Mouse (Mus musculus) liver, adult (tissue): ENCODE results near the gene Tmem107.

Experiments
- GATA4 ChIP-seq: IDR thresholded peaks from 2 replicates; pipeline ENCODE4 v1.6.1; 2014; ENCODE audit warnings: mild to moderate bottlenecking, low read length; ENCODE audit not compliant: insufficient replicate concordance

Gene Tmem107

DNA sequence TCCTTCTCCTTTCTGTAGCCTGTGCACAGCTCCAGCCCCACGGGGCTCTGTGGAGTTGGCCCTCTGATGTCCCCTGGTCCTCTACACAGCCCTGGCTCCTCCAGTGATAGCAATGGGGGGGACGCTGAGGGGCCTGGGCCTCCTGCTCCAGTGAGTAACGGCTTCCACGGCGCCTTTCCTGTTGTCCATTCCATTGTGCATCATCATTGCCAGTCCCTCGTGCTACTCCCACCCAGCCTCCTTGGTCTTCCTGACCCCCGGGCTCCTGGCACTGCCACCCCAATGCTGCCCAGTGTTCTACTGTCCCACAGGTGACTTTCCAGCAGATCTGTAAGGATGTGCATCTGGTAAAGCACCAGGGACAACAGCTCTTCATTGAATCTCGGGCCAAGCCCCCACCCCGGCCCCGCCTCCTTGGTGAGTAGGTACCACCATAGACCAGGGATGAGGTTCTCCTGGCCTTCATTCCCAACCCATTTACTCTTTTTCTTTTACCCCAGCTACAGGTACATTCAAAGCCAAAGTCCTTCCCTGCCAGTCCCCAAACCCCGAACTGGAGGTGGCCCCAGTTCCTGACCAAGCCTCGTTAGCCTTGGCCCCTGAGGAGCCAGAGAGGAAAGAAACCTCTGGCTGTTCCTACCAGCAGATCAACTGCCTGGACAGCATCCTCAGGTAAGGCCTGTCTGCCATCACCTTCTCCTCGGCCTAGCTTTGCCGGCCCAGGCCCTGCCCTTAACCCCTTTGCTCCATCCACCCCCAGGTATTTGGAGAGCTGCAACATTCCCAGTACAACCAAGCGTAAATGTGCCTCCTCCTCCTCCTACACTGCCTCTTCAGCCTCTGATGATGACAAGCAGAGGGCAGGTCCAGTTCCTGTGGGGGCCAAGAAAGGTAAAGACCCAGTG, 33.2 kb downstream of the Tmem107 start:
- TF ChIP-seq GATA4, result no peak

DNA sequence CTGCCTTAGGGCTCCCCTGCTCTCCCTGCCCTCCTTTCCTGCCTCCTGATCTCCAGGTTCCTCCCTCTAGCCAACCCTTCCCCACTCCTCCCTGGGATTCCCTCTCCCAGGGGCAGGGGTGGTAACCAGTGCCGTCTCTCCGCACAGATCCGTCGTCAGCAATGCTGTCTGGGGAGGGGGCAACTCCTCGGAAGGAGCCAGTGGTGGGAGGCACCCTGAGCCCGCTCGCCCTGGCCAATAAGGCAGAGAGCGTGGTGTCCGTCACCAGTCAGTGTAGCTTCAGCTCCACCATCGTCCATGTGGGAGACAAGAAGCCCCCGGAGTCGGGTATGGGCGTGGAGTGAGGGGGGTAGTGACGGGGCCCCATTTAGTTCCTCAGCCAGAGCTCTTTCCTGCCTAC, 33.9 kb downstream of the Tmem107 start:
- TF ChIP-seq GATA4, result no peak

DNA sequence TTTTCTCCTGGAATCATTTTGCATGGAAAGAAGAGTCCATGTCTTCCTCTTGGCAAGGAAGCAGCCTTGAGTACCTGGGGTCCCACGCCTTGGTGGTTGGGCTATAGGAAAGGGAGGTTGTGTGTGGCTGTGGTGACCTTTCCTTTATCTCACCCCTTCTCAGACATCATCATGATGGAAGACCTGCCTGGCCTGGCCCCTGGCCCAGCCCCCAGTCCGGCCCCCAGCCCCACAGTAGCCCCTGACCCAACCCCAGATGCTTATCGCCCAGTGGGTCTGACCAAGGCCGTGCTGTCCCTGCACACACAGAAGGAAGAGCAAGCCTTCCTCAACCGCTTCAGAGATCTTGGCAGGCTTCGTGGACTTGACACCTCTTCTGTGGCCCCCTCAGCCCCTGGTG, 34.6 kb downstream of the Tmem107 start:
- no peak for TF ChIP-seq GATA4

DNA sequence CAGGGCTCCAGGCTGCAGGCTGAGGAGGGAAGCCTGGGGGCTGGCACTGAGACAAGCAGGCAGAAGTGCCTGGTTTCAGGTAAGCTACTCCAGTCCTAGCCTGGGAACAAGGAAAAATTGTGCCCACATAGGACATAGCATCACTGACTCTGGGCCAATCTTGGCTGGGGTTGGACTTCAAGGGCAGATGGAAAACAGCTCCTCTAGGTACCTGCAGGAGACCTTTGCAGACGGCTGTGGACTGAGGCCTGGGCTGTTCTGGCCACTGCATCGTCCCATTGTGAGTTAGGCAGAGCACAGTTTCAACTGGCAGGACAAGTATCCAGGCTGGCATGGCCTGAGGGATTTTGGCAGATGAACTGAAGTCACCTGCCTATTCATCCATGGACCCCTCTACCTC, 35.2 kb downstream of the Tmem107 start:
- no peak for TF ChIP-seq GATA4

DNA sequence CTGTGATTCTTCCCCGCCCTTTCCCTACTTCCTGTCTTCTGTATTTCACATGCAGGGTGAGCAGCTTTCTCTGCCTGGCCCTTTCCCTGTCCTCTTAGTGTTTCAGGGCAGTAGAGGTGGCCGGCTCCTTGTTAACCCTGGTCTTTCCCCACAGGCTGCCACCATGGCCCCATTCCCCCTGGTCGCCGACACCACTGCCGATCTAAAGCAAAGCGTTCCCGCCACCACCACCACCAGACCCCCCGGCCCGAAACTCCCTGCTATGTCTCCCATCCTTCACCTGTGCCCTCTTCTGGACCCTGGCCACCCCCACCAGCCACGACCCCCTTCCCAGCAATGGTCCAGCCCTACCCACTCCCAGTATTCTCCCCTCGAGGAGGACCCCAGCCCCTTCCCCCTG, 35.7 kb downstream of the Tmem107 start:
- TF ChIP-seq GATA4, result no peak

GRCm38 (mm10) chr11:69106842-69107241, 36.2 kb downstream of the Tmem107 start:
- TF ChIP-seq GATA4, result no peak

DNA sequence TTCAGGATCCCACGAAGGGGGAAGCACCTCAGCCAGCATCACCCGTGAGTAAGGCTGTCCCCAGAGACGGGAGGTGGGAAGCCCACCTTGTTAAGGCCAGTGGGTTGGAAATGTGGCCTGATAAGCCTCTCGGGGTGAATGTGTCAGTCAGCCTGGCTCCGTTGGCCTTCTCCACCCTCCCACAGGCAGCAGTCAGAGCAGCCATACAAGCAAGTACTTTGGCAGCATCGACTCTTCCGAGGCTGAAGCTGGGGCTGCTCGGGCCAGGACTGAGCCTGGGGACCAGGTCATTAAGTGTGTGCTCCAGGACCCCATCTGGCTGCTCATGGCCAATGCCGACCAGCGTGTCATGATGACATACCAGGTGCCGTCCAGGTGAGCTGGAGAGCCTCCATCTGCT, 37.1 kb downstream of the Tmem107 start:
- TF ChIP-seq GATA4, result no peak

DNA sequence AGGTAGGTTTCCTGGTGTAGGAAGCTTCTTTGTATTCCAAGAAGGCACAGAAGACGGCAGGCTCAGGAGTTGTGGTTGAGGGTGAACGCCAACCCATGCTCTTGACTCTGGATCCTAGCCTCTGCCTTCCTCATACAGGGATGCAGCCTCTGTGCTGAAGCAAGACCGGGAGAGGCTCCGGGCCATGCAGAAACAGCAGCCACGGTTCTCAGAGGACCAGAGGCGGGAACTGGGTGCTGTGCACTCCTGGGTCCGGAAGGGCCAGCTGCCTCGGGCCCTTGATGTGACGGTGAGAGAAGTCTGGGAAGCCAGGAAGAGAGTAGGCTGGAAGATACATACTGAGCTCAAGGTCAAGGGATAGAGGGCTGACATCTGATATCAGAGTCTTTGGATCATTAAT, 37.6 kb downstream of the Tmem107 start:
- no peak for TF ChIP-seq GATA4

DNA sequence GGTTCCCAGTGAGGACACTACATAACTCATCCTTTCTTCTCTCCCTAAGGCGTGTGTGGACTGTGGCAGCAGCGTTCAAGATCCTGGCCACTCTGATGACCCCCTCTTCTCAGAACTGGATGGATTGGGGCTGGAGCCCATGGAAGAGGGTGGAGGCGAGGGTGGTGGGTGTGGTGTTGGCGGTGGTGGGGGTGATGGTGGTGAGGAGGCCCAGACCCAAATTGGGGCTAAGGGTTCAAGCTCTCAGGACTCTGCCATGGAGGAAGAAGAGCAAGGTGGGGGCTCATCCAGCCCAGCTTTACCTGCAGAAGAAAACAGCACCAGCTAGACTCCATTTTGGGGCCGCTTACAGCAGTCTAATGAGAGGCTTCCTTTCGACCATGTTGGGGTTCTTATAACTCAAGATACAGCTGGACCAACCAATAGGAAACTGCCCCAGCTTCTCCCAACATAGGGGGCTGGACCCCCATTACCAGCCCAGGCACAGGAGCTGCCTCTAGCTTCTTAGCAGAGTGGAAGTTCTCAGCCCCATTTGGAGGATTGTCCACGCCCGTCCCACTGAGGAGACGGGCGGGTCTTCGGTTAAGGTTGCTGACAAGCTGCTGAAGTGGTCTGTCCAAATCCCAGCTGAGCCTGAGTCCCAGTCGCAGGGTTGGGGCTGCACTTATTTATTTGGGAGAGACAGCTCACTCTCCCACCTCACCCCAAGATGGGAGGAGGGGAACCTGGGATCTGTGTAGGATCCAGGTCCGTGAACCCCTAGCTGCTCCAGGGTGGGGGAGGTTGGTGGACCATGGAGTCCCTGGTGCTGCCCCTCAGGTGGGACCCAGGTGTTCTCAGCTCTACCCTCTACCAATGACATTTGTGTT, 38.7 kb downstream of the Tmem107 start:
- TF ChIP-seq GATA4, result no peak

- TF ChIP-seq GATA4, result no peak
Measured at GRCm38 (mm10) chr11:69110319-69111046, 39.9 kb downstream of the Tmem107 start.

DNA sequence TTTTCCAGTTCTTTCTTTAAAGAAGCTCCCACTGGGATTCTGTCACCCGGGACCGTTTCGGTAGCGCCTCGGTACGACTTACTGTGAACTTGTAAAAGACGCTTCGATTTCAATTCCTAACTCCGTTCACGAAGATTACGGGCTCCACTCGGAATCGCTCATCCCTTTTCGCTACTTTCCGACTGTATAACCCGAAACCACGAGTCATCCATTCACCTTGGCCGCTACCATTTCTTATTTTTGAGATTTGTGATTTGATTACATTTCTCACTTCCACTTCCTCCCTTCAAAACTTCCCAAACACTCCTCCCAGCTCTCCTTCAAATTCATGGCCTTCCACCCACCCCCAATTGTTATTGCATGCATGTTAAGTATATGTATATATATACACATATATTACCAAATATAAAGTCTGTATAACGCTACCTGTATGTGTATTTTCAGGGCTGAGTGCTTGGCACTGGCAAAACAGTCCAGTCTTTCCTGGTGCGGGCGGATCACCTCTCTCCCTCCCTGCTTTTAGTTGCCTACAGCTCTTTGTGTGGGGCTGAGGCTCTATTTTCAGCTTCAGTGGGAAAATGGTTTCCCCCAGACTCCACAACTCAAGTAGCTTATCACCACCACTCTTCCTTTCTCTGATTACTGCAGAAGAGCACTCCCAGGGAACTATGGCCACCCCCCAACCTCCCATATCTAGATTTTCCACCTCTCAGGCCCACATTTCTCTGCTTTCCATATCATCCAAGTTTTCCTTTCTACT, 40.6 kb downstream of the Tmem107 start:
- no peak for TF ChIP-seq GATA4

DNA sequence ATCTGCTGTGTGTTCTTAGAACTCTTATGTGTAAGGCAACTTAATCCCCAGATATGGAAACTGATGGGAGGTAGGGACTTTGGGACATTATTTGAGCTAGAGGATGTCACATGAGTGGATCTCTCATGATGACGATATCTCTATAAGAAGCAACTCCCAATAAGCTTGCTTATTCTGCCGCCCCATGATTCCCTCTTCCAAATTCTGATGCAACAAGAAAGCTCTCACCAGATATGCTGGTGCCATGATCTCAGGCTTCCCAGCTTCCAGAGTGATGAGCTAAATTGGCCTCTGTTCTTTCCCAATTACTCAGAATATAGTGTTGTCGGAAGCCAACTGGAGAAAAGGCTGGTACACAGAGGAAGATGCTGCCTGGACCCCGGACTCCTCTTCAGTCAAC, 41.3 kb downstream of the Tmem107 start:
- no peak for TF ChIP-seq GATA4

- TF ChIP-seq GATA4, result no peak
Measured at GRCm38 (mm10) chr11:69114018-69114417, 43.4 kb downstream of the Tmem107 start.

- no peak for TF ChIP-seq GATA4
Measured at GRCm38 (mm10) chr11:69114621-69115020, 44.0 kb downstream of the Tmem107 start.

- TF ChIP-seq GATA4, result no peak
Measured at GRCm38 (mm10) chr11:69116843-69117242, 46.2 kb downstream of the Tmem107 start.
